In genomic region chr6:45389034-45389433, GRCm38 (mm10) we compare ENCODE assay signal across 13 mouse cellular contexts.
"Had no signal": no experiment of that assay in that cellular context is flagged by ENCODE, and none has a peak within 500 bp of the region (broad histone marks: within the 10 kb centered on the region; RNA-seq: fewer than 3 reads in every experiment).

No protein-coding gene starts in this region.

- DNase-seq: kidney, postnatal 14 days; lung, embryonic 14.5 days; lung, postnatal 10 days; lung, postnatal 4 days; retina, postnatal 1 day; right cerebral cortex, postnatal 14 days; thymus, adult 18-20 months; thymus, postnatal 25 days had no signal

- H3K9me3 ChIP-seq: limb, embryonic 15.5 days; liver, embryonic 12.5 days; midbrain, embryonic 15.5 days; neural tube, embryonic 13.5 days had no signal

- H3K27ac ChIP-seq: limb, embryonic 15.5 days; liver, embryonic 12.5 days; midbrain, embryonic 15.5 days; neural tube, embryonic 13.5 days had no signal

- H3K4me2 ChIP-seq: limb, embryonic 15.5 days; liver, embryonic 12.5 days; lung, embryonic 14.5 days; midbrain, embryonic 11.5 days; midbrain, embryonic 15.5 days; neural tube, embryonic 13.5 days had no signal

- H3K4me3 ChIP-seq: limb, embryonic 15.5 days; liver, embryonic 12.5 days; midbrain, embryonic 15.5 days; neural tube, embryonic 13.5 days had no signal

- ATAC-seq: liver, embryonic 12.5 days; midbrain, embryonic 15.5 days had no signal

- H3K9ac ChIP-seq: limb, embryonic 15.5 days; liver, embryonic 12.5 days; lung, embryonic 14.5 days; midbrain, embryonic 15.5 days; neural tube, embryonic 13.5 days had no signal

- H3K36me3 ChIP-seq: limb, embryonic 15.5 days; liver, embryonic 12.5 days; midbrain, embryonic 15.5 days; neural tube, embryonic 13.5 days had no signal

- H3K4me1 ChIP-seq: limb, embryonic 15.5 days; liver, embryonic 12.5 days; midbrain, embryonic 15.5 days; neural tube, embryonic 13.5 days had no signal

- H3K27me3 ChIP-seq: limb, embryonic 15.5 days; liver, embryonic 12.5 days; midbrain, embryonic 15.5 days; neural tube, embryonic 13.5 days had no signal
